Mouse (Mus musculus) stomach, postnatal 0 days (tissue): ENCODE data around the gene Slc10a6. TPM values are rescaled to one million over a fixed set of nuclear protein-coding genes. Genes with fewer than 3 reads are reported as not detected.

Experiments used
- ATAC-seq: fragments of 200-750 bp; cut with Nextera tagmentation; 2 replicates; pipeline ENCODE4 v1.8.0; 2017; ENCODE audit not compliant: low FRiP score, low TSS enrichment
- DNase-seq: peaks from one replicate; pipeline ENCODE4 v3.0.0-alpha.2; 2016; ENCODE audit warnings: low spot score
- H3K27ac ChIP-seq: fragments of 300-500 bp; sonication (generic); replicated peaks from 2 replicates; pipeline ENCODE4 v1.5.1; 2014; ENCODE audit warnings: mild to moderate bottlenecking, control low read depth
- H3K27me3 ChIP-seq: fragments of 300-500 bp; sonication (generic); 2 replicates; pipeline ENCODE4 v1.6.1; 2014; ENCODE audit warnings: low read length; ENCODE audit not compliant: control insufficient read depth, insufficient read depth
- H3K36me3 ChIP-seq: fragments of 300-500 bp; sonication (generic); 2 replicates; pipeline ENCODE4 v1.6.1; 2014; ENCODE audit warnings: low read length, mixed read lengths; ENCODE audit not compliant: control insufficient read depth, insufficient read depth
- H3K4me1 ChIP-seq: fragments of 300-500 bp; sonication (generic); replicated peaks from 2 replicates; pipeline ENCODE4 v1.6.1; 2014; ENCODE audit warnings: antibody characterized with exemption; ENCODE audit not compliant: control insufficient read depth, insufficient read depth
- H3K4me2 ChIP-seq: fragments of 300-500 bp; sonication (generic); replicated peaks from 2 replicates; pipeline ENCODE4 v1.6.1; 2014; ENCODE audit warnings: low read depth, mild to moderate bottlenecking, control low read depth, moderate library complexity
- H3K4me3 ChIP-seq: fragments of 300-500 bp; sonication (generic); 2 replicates; pipeline ENCODE4 v1.5.1; 2014; ENCODE audit warnings: low read depth, low read length, control low read depth
- H3K9ac ChIP-seq: fragments of 300-500 bp; sonication (generic); 2 replicates; pipeline ENCODE4 v1.6.1; 2014; ENCODE audit warnings: mild to moderate bottlenecking, low read length, control low read depth, mixed read lengths
- H3K9me3 ChIP-seq: fragments of 300-500 bp; sonication (generic); 2 replicates; pipeline ENCODE4 v1.6.1; 2016; ENCODE audit warnings: low read length; ENCODE audit not compliant: control insufficient read depth
- CTCF ChIP-seq: IDR thresholded peaks from 2 replicates; pipeline ENCODE4 v1.5.1; 2016; ENCODE audit warnings: antibody characterized with exemption, low read depth, mild to moderate bottlenecking, moderate library complexity
- EP300 ChIP-seq: optimal IDR thresholded peaks from 2 replicates; pipeline ENCODE3; 2016; ENCODE audit warnings: antibody characterized with exemption
- WGBS: fragments of 180-500 bp; shearing (Covaris S2); extraction: QIAGEN DNeasy Blood & Tissue Kit; methylation state at CpG from one replicate; pipeline ENCODE4 v1.1.7; 2014; 5-methylcytosine and 5-hydroxymethylcytosine counted together
- polyA plus RNA-seq: library from polyadenylated mRNA; unstranded; fragments of >200 nt; fragmentation: Nextera tagmentation; extraction: Ambion mirVana; gene quantifications from 2 replicates; pipeline ENCODE4 v1.2.1, GENCODE M21; 2015

The Slc10a6 gene
- polyA plus RNA-seq, 1 experiment from 2014 or later = 31.8 TPM

- Histone ChIP-seq H3K9ac (no peak overlapping the region), H3K9me3 (no peaks in the 10 kb centered on the region), H3K36me3 (no peaks in the 10 kb centered on the region), H3K27ac (no peak overlapping the region), H3K4me2 (no peak overlapping the region), H3K4me1 (no peaks in the 10 kb centered on the region), H3K4me3 (no peak overlapping the region), H3K27me3 (no peaks in the 10 kb centered on the region)
- TF ChIP-seq CTCF (peak; percentile 48), EP300 (no peak)
- ATAC-seq (no peak), DNase-seq (no peak)
- WGBS = 84% methylated on average over 7 of the region's 7 CpGs
These were observed 16.9 kb downstream of the Slc10a6 start for GRCm38 (mm10) chr5:103612316-103612715.

GRCm38 (mm10) chr5:103610856-103611472 is 18.2 kb downstream of the Slc10a6 start:
- peak; percentile 66; the same call in 1 of the 2 replicates for ATAC-seq
- Histone ChIP-seq H3K27ac (0 out of 2 replicates have a peak overlapping the region, but pooled peaks have one; percentile 41), H3K9ac (no peak overlapping the region), H3K36me3 (no peaks in the 10 kb centered on the region), H3K9me3 (no peaks in the 10 kb centered on the region), H3K4me1 (no peaks in the 10 kb centered on the region), H3K4me2 (no peak overlapping the region), H3K4me3 (no peak overlapping the region), H3K27me3 (no peaks in the 10 kb centered on the region)
- no peak for DNase-seq
- 48% methylated on average over 10 of the region's 10 CpGs for WGBS
- TF ChIP-seq CTCF (no peak), EP300 (peak; percentile 52)

- no peak overlapping the region for H3K4me2 ChIP-seq
- H3K4me3 ChIP-seq = no peak overlapping the region
- H3K4me1 ChIP-seq = no peaks in the 10 kb centered on the region
- H3K27me3 ChIP-seq = no peaks in the 10 kb centered on the region
- H3K36me3 ChIP-seq = no peaks in the 10 kb centered on the region
- WGBS = 40% methylated on average over 5 of the region's 5 CpGs
- H3K27ac ChIP-seq = no peak overlapping the region
- H3K9me3 ChIP-seq = no peaks in the 10 kb centered on the region
- TF ChIP-seq CTCF = no peak
- no peak for TF ChIP-seq EP300
- no peak overlapping the region for H3K9ac ChIP-seq
- peak; percentile 56; the same call in 1 of the 2 replicates for ATAC-seq
- DNase-seq = no peak
These were observed 19.1 kb downstream of the Slc10a6 start for GRCm38 (mm10) chr5:103610148-103610547.

GRCm38 (mm10) chr5:103605707-103606106 is 23.5 kb downstream of the Slc10a6 start:
- Histone ChIP-seq H3K27ac (no peak overlapping the region), H3K4me2 (no peak overlapping the region), H3K4me1 (no peaks in the 10 kb centered on the region), H3K36me3 (no peaks in the 10 kb centered on the region), H3K9ac (no peak overlapping the region), H3K27me3 (no peaks in the 10 kb centered on the region), H3K4me3 (no peak overlapping the region), H3K9me3 (no peaks in the 10 kb centered on the region)
- DNase-seq = no peak
- TF ChIP-seq CTCF (no peak), EP300 (no peak)
- 63% methylated on average over 7 of the region's 7 CpGs for WGBS
- ATAC-seq = no peak

GRCm38 (mm10) chr5:103603115-103603893 is 25.9 kb downstream of the Slc10a6 start:
- TF ChIP-seq CTCF (no peak), EP300 (no peak)
- WGBS = 59% methylated on average over 11 of the region's 11 CpGs
- Histone ChIP-seq H3K36me3 (no peaks in the 10 kb centered on the region), H3K4me1 (no peaks in the 10 kb centered on the region), H3K9me3 (no peaks in the 10 kb centered on the region), H3K4me2 (no peak overlapping the region), H3K27me3 (no peaks in the 10 kb centered on the region), H3K9ac (no peak overlapping the region), H3K4me3 (no peak overlapping the region), H3K27ac (0 out of 2 replicates have a peak overlapping the region, but pooled peaks have one; percentile 30)
- 0 out of 2 replicates have a peak, but pooled peaks have one; percentile 18 for ATAC-seq
- no peak for DNase-seq

- WGBS = 57% methylated on average over 5 of the region's 5 CpGs
- Histone ChIP-seq H3K9ac (no peak overlapping the region), H3K4me1 (no peaks in the 10 kb centered on the region), H3K4me3 (no peak overlapping the region), H3K4me2 (no peak overlapping the region), H3K27me3 (no peaks in the 10 kb centered on the region), H3K27ac (peak overlapping the region; percentile 35; the same call in 1 of the 2 replicates), H3K9me3 (no peaks in the 10 kb centered on the region), H3K36me3 (no peaks in the 10 kb centered on the region)
- no peak for TF ChIP-seq CTCF
- TF ChIP-seq EP300 = no peak
- DNase-seq = no peak
- no peak for ATAC-seq
These were observed 30.3 kb downstream of the Slc10a6 start for GRCm38 (mm10) chr5:103598881-103599280.
